Mouse (Mus musculus): ENCODE measurements at regions not wholly inside any gene's neighbourhood (a gene's known extent, or its start where the extent isn't known, plus 50 kb on each side); places are given as distances from the start of the nearest gene placed in this dataset.

DNA sequence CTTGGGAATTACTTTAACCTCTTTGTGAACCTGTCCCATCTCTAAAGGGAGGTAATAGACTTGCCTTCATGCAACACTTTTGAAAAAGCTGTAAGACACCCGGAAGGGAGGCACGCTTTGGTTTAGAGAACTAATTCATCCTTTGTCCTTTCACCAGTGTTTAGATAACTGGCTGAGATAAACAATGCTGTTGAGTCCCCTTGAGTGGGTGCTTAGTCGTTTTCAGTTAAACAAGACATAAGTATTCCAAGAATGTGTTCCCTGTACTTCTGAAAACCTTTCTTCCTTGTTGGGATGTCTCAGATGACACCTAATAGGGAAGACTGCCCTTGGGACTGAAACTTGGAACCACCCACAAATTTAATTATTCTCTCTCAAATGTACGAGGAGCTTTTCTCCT is 164.7 kb downstream of the Gm19410 start:
- 46% methylated on average over 4 of the region's 4 CpGs for WGBS (ENCODE audit: insufficient replicate concordance)
- TF ChIP-seq CTCF (IDR thresholded peaks at IDR 0.05; ENCODE audit: low read depth) (no peak), EP300 (IDR thresholded peaks at IDR 0.05; ENCODE audit: low read depth) (no peak)
- H3K36me3 ChIP-seq (replicated peaks; ENCODE audit: insufficient read depth, low read length), result no peaks in the 10 kb centered on the region
- H3K4me2 ChIP-seq (ENCODE audit: low read depth, low read length), result no peak overlapping the region
- no peak overlapping the region for H3K9ac ChIP-seq (replicated peaks)
- ATAC-seq (no peak), DNase-seq (no peak)
- no peak overlapping the region for H3K27ac ChIP-seq (ENCODE audit: low read depth)
- H3K4me3 ChIP-seq (ENCODE audit: low read depth, low read length), result no peak overlapping the region
- H3K9me3 ChIP-seq (ENCODE audit: low read length), result no peaks in the 10 kb centered on the region
- H3K27me3 ChIP-seq (ENCODE audit: insufficient read depth, low read length), result no peaks in the 10 kb centered on the region
- no peaks in the 10 kb centered on the region for H3K4me1 ChIP-seq (ENCODE audit: insufficient read depth)

DNA sequence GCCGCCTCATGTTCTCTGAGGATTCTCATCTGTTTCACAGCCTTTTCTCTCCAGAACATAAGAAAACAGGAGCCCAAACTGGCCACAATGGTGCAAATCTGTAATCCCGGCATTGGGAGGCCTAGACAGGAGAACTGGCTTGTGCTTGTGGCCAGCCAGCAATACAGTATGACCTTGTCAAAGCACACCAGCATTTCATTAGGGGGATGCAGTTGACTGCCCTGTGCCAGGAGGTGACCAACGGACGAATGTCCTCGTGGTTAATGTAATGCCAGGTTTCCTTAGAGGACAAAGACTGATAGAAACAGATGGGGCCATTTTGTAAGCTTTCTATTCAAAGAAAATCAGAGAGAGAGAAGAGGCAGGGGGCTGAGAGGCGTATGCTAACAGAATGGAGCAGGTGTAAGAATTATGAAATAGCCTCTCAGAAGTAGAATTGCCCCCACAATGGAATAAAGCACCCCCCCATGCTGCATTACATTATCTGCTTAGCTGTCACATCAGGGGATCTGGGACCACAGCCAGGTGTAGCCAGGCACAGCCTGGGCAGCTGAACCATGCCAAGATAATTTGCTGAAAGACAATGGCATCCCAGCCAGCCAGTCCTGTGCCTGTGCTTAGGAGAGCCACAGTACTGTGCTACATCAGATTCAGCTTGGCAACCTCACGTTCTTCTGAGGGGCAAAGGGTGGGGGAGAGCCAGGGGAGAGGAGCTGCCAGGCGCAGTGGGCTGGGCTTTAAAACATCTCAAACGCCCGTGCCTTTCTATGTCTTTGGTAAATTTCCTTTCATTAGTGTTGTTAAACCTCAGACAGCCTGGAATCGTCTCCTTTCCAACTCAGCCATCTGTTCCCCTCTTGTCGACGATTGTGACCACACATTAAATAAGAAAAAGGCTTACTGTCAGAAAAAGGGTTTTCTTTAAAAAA is 167.9 kb downstream of the Gm19410 start:
- H3K4me2 ChIP-seq (ENCODE audit: low read depth, low read length), result no peak overlapping the region
- no peaks in the 10 kb centered on the region for H3K9me3 ChIP-seq (ENCODE audit: low read length)
- H3K9ac ChIP-seq (replicated peaks), result no peak overlapping the region
- H3K4me3 ChIP-seq (ENCODE audit: low read depth, low read length), result no peak overlapping the region
- WGBS (ENCODE audit: insufficient replicate concordance), result 69% methylated on average over 13 of the region's 13 CpGs
- no peak overlapping the region for H3K27ac ChIP-seq (ENCODE audit: low read depth)
- H3K4me1 ChIP-seq (ENCODE audit: insufficient read depth), result no peaks in the 10 kb centered on the region
- H3K36me3 ChIP-seq (replicated peaks; ENCODE audit: insufficient read depth, low read length), result no peaks in the 10 kb centered on the region
- ATAC-seq (no peak), DNase-seq (no peak)
- H3K27me3 ChIP-seq (ENCODE audit: insufficient read depth, low read length), result no peaks in the 10 kb centered on the region
- TF ChIP-seq EP300 (IDR thresholded peaks at IDR 0.05; ENCODE audit: low read depth), result no peak

DNA sequence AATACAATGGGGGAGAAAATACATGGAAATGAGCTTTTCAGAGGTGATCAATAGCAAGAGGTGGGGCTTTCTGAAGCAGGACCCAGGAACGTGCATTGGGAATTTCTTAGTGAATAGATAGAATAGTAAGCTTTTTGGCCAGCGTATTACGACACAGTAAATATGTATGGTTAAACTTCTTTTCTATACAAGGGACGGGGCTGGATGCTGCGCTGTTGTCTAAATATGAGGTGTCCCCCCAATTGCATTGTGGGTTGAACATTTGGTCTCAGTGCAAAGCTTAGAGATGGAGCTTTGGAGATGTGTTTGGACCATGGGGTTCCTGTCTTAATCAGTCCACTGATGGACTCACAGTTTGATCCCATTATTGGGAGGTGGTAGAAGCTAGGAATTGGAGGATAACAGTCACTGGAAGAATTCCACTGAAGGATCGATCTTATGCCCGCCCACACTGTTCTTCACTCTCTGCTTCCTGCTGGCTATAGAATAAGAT is 168.6 kb downstream of the Gm19410 start:
- WGBS (ENCODE audit: insufficient replicate concordance), result 82% methylated on average over 7 of the region's 7 CpGs
- no peak for DNase-seq
- TF ChIP-seq CTCF (IDR thresholded peaks at IDR 0.05; ENCODE audit: low read depth) (no peak), EP300 (IDR thresholded peaks at IDR 0.05; ENCODE audit: low read depth) (no peak)
- Histone ChIP-seq H3K4me2 (ENCODE audit: low read depth, low read length) (no peak overlapping the region), H3K9me3 (ENCODE audit: low read length) (no peaks in the 10 kb centered on the region), H3K4me3 (ENCODE audit: low read depth, low read length) (no peak overlapping the region), H3K36me3 (replicated peaks; ENCODE audit: insufficient read depth, low read length) (no peaks in the 10 kb centered on the region), H3K27me3 (ENCODE audit: insufficient read depth, low read length) (no peaks in the 10 kb centered on the region), H3K27ac (ENCODE audit: low read depth) (no peak overlapping the region), H3K9ac (replicated peaks) (no peak overlapping the region), H3K4me1 (ENCODE audit: insufficient read depth) (no peaks in the 10 kb centered on the region)
- ATAC-seq, result no peak

DNA sequence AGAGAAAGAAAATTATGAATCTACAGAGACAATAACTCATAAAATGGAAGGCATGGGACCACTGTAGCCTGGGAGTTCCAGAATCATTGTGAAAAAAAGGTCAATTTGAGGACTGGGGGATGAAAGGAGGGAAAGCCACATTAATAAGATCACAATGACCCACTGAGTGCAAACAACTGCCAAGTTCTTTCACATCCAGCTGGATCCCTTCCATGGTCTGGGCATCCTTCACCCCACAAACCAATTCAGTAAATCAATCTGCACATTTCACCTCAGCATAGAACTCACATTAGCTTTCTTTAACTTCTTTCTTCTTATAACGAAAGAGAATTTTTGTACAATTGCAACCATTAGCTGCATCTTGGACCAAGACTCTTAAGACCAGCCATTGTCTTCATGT is 169.4 kb downstream of the Gm19410 start:
- Histone ChIP-seq H3K4me3 (ENCODE audit: low read depth, low read length) (no peak overlapping the region), H3K27ac (ENCODE audit: low read depth) (no peak overlapping the region), H3K36me3 (replicated peaks; ENCODE audit: insufficient read depth, low read length) (no peaks in the 10 kb centered on the region), H3K4me1 (ENCODE audit: insufficient read depth) (no peaks in the 10 kb centered on the region), H3K4me2 (ENCODE audit: low read depth, low read length) (no peak overlapping the region), H3K27me3 (ENCODE audit: insufficient read depth, low read length) (no peaks in the 10 kb centered on the region), H3K9ac (replicated peaks) (no peak overlapping the region), H3K9me3 (ENCODE audit: low read length) (no peaks in the 10 kb centered on the region)
- no peak for DNase-seq
- WGBS (ENCODE audit: insufficient replicate concordance), result 88% methylated on average over 1 of the region's 1 CpGs
- TF ChIP-seq CTCF (IDR thresholded peaks at IDR 0.05; ENCODE audit: low read depth) (no peak), EP300 (IDR thresholded peaks at IDR 0.05; ENCODE audit: low read depth) (no peak)
- no peak for ATAC-seq

DNA sequence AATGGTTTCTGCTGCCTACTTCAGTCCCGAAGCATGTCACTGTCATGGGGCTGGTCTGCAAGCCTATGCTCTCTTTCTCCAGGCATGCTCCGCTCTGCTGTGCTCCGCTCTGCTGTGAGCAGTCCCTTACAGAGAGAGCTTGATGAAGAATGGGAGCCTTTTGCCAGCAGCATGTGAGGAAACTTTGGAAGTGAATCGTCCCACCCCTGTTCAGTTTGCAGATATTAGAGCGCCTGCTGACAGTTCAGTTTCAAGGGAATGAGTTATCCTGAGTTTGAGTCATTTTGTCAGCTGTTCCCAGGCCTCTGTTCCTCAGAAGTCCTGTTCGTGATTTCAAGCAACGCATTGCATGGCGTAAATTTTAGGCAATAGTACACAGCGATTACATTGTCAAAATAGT is 173.6 kb downstream of the Gm19410 start:
- H3K36me3 ChIP-seq (replicated peaks; ENCODE audit: insufficient read depth, low read length), result no peaks in the 10 kb centered on the region
- no peak for DNase-seq

DNA sequence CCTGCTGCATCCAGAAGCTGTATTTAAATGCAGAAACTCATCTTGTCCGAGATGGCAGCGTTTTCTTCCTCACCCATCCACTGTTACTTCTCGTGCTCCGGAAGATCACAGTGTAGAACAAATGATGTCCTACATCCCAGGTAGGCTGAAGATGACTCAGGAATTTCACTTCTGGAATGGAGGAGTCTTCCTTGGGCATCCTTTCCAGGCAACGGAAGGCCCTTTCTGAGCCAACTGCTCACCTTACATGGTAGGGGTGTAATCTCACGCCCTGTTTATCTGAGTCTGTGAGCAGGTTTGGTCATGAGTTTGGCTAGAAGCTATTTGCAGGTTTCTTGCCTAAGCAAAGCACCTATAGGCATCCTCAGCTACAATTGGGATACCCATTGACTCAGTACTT is 176.9 kb downstream of the Gm19410 start:
- DNase-seq (no peak), ATAC-seq (no peak)
- Histone ChIP-seq H3K9me3 (ENCODE audit: low read length) (no peaks in the 10 kb centered on the region), H3K27ac (ENCODE audit: low read depth) (no peak overlapping the region), H3K9ac (replicated peaks) (no peak overlapping the region), H3K4me1 (ENCODE audit: insufficient read depth) (no peaks in the 10 kb centered on the region; the same call in 1 of the 2 replicates), H3K36me3 (replicated peaks; ENCODE audit: insufficient read depth, low read length) (no peaks in the 10 kb centered on the region), H3K4me2 (ENCODE audit: low read depth, low read length) (no peak overlapping the region), H3K27me3 (ENCODE audit: insufficient read depth, low read length) (no peaks in the 10 kb centered on the region), H3K4me3 (ENCODE audit: low read depth, low read length) (no peak overlapping the region)
- TF ChIP-seq EP300 (IDR thresholded peaks at IDR 0.05; ENCODE audit: low read depth) (no peak), CTCF (IDR thresholded peaks at IDR 0.05; ENCODE audit: low read depth) (no peak)
- WGBS (ENCODE audit: insufficient replicate concordance), result 86% methylated on average over 6 of the region's 6 CpGs

More for the DNA sequence above, 173.6 kb downstream of the Gm19410 start:
- Histone ChIP-seq H3K4me2 (ENCODE audit: low read depth, low read length) (no peak overlapping the region), H3K9ac (replicated peaks) (no peak overlapping the region), H3K9me3 (ENCODE audit: low read length) (no peaks in the 10 kb centered on the region), H3K4me3 (ENCODE audit: low read depth, low read length) (no peak overlapping the region), H3K4me1 (ENCODE audit: insufficient read depth) (no peaks in the 10 kb centered on the region), H3K27ac (ENCODE audit: low read depth) (no peak overlapping the region), H3K27me3 (ENCODE audit: insufficient read depth, low read length) (no peaks in the 10 kb centered on the region)
- TF ChIP-seq CTCF (IDR thresholded peaks at IDR 0.05; ENCODE audit: low read depth), result no peak
- TF ChIP-seq EP300 (IDR thresholded peaks at IDR 0.05; ENCODE audit: low read depth), result no peak
- 80% methylated on average over 9 of the region's 9 CpGs for WGBS (ENCODE audit: insufficient replicate concordance)
- no peak for ATAC-seq

Measured in liver, postnatal 0 days (tissue).